Mouse (Mus musculus) cerebellum, adult 8-10 months (tissue): ENCODE results near the gene Btn2a2.

Experiments
- DNase-seq: peaks from one replicate; pipeline ENCODE4 v3.0.0; 2022

Btn2a2 gene

GRCm38 (mm10) chr13:23519416-23519815 is 30.8 kb upstream of the Btn2a2 start:
- peak; percentile 81 for DNase-seq

GRCm38 (mm10) chr13:23518885-23519284 is 30.2 kb upstream of the Btn2a2 start:
- DNase-seq: peak; percentile 85

DNA sequence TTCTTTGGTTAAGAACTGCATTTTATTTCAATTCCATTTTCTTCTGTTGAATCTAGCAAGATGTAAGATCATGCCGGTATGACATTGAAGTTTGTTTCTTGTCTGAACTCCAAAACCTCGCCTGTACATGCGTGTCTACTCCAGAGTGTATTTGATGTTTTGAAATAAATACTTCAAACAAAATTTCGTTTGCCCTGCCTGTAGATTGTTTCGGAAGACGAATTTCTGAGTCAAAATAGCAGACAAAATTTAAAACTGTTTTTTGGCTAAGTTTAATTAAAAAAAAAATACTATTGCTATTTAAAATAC is 29.6 kb upstream of the Btn2a2 start:
- no peak for DNase-seq

GRCm38 (mm10) chr13:23517603-23518294 is 29.1 kb upstream of the Btn2a2 start:
- peak; percentile 93 for DNase-seq

GRCm38 (mm10) chr13:23516822-23517602 is 28.4 kb upstream of the Btn2a2 start:
- peak; percentile 81 for DNase-seq

GRCm38 (mm10) chr13:23515826-23516620 is 27.4 kb upstream of the Btn2a2 start:
- no peak for DNase-seq

GRCm38 (mm10) chr13:23515281-23515680 is 26.6 kb upstream of the Btn2a2 start:
- no peak for DNase-seq

DNA sequence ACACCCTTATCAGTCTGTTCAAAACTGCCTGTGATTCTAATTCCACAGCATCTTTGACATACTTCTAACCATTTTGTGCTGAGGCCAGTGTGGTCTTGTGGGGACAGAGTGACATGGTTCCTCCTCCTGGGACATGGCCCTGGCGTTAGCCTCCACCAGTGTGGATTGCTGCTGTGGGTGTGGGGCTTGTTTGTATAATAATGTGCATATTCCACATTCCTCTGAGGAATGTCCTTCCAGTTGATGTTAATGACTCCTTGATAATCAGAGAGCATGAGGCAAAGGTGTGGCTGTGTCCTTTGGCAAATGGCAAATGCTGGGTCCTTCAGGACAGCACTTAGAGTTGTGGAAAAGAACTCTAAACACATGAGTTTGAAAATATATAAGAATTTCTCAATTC is 24.9 kb upstream of the Btn2a2 start:
- DNase-seq: no peak

GRCm38 (mm10) chr13:23510127-23510526 is 21.5 kb upstream of the Btn2a2 start:
- DNase-seq: no peak

DNA sequence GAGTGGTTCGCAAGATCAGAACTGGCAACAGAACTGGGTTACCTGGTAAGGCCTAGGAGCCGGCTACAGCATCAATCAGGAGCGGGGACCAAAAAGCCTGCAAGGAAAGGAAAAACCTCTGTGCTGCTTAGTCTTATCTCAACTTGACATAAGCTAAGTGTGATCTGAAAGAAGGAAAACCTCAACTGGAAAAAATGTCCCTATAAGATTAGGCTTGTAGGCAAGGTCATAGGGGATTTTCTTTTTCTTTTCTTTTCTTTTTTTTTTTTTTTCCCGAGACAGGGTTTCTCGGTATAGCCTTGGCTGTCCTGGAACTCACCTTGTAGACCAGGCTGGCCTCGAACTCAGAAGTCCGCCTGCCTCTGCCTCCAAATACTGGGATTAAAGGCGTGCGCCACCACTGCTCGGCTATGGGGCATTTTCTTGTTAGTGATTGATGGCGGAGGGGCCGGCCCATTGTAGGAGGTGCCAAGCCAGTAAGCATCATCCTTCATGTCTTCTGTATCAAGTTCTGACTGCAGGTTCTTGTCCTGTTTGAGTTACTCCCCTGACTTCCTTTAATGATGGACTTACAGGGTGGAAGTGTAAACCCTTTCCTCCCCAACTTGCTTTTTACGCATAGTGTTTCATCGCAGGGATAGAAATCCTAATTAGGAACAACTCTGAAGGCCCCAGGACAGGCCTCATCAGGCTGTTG is 18.3 kb upstream of the Btn2a2 start:
- DNase-seq: no peak

DNA sequence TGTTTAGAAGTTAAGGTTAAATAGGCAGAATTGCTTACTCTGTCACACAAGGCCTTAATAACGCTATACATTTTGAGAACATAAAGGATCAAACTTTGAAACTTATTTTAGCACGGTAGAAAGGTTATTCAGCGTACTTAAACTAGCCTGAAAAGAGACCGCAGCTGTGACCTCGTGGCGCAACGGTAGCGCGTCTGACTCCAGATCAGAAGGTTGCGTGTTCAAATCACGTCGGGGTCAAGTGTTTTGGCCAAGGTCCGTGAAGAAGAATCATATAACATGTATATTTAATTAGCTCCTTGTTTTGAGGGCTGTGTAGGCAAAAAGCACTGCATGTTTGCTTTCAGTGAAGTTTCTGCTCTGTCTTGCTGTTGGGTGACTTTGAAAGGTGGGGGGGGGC is 17.7 kb upstream of the Btn2a2 start:
- no peak for DNase-seq

DNA sequence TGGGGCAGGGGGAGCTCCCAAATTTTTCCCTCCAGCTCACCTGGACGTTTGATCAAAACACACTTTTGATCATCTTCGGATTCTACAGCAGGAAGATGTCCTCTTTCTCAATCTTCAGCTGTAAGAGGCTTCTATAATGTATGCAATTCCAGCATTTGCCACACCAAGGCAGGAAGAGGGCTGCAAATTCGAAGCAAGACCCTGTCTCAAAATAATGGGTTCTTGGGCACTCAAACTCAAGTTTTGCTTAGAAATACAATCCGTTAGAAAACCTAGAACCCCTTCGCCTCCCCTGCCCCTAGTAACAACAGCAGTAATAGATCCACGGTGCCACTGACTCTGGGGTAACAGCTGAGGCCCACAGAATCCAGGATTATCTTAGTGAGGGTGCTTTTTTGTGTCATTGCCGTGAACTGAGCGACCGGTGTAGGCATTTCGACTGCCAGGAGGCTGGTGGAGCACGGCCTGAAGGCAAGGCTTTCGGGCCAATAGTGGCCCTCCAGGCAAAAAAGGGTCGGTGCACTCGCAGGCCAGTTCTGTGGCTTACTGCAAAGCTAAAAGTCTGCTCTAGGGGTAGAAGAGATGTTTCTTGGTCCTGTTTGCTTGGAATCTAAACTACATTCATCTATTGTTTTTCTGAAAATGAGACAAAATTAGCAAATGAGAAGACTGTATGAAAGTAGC is 17.1 kb upstream of the Btn2a2 start:
- no peak for DNase-seq

- DNase-seq: peak; percentile 39
Observed at GRCm38 (mm10) chr13:23503797-23504196, 15.1 kb upstream of the Btn2a2 start.

DNA sequence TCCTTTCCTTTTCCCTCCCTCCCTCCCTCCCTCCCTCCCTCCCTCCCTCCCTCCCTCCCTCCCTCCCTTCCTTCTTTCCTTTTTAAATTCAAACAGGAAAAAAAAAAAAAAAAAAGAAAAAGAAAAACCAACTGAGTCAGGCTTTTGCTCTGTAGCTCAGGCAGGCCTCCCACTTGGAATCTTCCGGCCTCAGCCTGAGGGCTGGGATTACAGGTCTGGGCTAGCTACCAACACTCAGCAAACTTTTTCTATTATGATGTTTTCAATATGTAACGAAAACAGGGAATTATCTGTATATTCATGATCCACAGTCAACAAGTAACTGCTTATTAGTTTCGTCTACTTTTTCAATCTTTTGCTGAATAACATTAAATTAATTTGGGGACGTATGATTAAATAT is 14.3 kb upstream of the Btn2a2 start:
- no peak for DNase-seq

GRCm38 (mm10) chr13:23502031-23502567 is 13.4 kb upstream of the Btn2a2 start:
- DNase-seq: no peak

DNA sequence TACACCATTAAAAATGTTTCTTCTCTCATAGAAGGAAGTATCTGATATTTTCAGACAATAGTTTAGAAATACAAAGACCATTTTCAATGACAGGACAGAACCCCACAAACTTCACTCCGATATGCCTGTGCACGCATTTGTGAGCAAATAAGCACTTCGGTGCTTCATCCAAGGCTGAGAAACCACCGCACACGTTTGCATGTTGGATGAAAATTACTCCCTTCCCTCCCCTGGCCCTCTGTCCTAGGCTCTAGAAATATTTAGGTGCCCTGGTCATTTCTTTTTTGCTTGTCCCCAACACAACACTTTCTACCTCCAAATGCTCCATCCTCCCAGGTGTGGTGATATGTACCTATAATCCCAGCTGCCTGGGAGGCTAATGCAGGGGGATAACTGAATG is 12.9 kb upstream of the Btn2a2 start:
- no peak for DNase-seq

GRCm38 (mm10) chr13:23500424-23501200 is 12.0 kb upstream of the Btn2a2 start:
- no peak for DNase-seq

DNA sequence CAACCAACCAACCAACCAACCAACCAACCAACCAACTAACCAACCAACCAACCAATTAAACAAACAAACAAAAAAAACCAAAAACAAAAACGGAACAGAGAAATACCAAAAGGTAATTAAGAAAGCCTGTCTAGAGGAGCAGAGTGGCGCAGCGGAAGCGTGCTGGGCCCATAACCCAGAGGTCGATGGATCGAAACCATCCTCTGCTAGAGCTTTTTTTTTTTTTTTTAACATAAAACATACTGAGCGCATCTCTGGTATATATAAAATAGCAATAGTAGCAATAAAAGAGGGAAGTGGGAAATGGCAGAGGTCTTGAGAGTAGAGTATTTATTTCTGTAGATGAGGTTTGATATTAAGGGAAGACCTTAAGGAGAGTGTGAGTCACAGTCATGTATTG is 11.3 kb upstream of the Btn2a2 start:
- no peak for DNase-seq

GRCm38 (mm10) chr13:23498653-23499052 is 10.0 kb upstream of the Btn2a2 start:
- no peak for DNase-seq

DNA sequence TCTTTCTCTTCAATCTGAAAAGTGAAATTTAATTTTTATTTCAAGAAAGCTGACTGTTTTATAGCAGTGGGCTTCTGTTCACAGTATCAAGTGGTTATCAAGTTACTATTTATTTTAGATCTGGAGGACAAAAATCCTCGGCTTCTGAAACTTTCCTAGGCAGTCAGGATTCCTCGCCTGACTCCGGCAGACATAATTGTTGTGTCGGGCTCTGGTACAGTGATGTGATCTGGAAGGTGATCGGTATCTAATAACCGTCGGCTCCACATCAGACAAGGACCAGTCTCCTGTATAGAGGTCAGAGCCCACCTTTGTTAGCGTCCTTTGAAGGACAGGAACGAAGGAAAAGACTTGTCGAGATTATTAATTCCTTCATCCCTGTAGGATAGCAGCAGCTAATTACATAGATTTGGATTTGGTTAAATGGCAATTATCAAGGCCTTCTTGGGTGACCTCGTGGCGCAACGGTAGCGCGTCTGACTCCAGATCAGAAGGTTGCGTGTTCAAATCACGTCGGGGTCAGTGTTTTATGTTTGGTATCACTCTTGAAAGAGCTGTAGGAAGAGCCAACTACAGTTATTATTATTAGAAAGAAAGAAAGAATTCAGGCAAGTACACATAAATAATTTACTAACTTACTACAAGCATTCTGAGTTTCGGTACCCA is 9.1 kb upstream of the Btn2a2 start:
- DNase-seq: no peak

DNA sequence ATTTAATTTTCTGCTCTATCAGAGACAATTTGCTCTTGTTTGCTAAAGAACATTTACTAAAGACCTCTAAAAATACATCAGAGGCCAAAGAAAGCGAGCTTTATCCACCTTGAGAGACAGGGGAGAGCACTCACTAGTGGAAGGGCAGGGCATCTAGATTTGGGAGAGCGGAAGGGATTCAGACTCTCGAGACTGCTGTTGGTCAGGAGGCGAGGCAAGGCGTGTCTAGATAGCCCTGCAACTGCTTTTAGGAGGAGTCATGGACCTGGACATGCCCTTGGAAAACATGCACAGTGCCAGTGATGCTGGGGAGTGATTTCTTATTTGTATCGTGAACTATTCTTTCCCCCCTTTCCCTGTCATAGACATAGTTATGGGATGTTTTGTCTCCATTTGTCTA is 6.9 kb upstream of the Btn2a2 start:
- DNase-seq: no peak
